Mouse (Mus musculus): ENCODE results near the gene Insig2. TPM values are rescaled to one million over a fixed set of nuclear protein-coding genes. Genes with fewer than 3 reads are reported as not detected.

Insig2 gene
- total and polyA plus RNA-seq, 3 experiments = 16.1 to 16.9 TPM; not detected in 1

DNA sequence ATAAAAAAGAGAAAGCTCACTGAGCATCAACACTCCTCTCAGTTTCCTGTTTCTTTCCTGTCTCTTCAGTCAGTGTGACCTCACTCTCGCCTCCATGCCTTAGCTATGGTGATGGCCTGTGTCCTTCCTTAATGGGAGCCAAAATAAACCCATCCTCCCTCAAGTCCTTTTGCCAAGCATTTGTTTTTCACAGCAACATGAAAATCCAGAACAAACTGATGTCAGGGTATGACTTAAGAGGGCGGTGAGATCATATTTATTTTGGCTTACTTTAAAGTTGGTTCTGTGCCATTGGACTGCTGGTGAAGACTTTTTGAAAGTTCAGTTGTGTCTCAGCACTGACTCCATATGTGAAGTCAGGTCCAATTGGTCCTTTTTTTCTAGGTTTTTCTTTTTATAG is 3.0 kb downstream of the Insig2 start:
- DNase-seq (ENCODE audit: low read depth, low spot score) = no peak
- Histone ChIP-seq H3K9ac (ENCODE audit: control insufficient read depth, low read depth, low read length, poor library complexity, severe bottlenecking) (no peak overlapping the region), H3K79me2 (ENCODE audit: control insufficient read depth, insufficient read depth, low read length, poor library complexity) (peaks cover 15% of the 10 kb centered on the region), H3K36me3 (ENCODE audit: control insufficient read depth in 1 of 2, insufficient read depth in 2 of 2, low read length in 2 of 2) (peaks cover 0 to 8% of the 10 kb centered on the region in 2 experiments; a peak in 2 of 4 replicates), H3K9me3 (replicated peaks; ENCODE audit: insufficient read depth, low read length) (no peaks in the 10 kb centered on the region), H3K27ac (ENCODE audit: control insufficient read depth, low read depth, low read length) (no peak overlapping the region), H3K4me3 (ENCODE audit: control insufficient read depth in 1 of 2, insufficient read depth in 1 of 2, low read depth in 2 of 2, low read length in 2 of 2) (no peak overlapping the region; a peak in 1 of 4 replicates), H3K27me3 (ENCODE audit: control insufficient read depth in 1 of 2, insufficient read depth in 2 of 2, low read length in 2 of 2) (no peaks in the 10 kb centered on the region), H3K4me1 (ENCODE audit: control insufficient read depth in 1 of 2, insufficient read depth in 2 of 2, low read length in 2 of 2) (peaks cover 0 to 6% of the 10 kb centered on the region in 2 experiments)
- TF ChIP-seq MEF2A (IDR thresholded peaks at IDR 0.05; ENCODE audit: extremely low read depth, insufficient replicate concordance, low read depth, low read length, poor library complexity, severe bottlenecking) (no peak), KAT2A (conservative IDR thresholded peaks at IDR 0.05; ENCODE audit: low read depth, low read length) (no peak), EP300 (IDR thresholded peaks at IDR 0.05; ENCODE audit: low read depth in 1 of 2, low read length in 2 of 2) (no peak), BHLHE40 (IDR thresholded peaks at IDR 0.05; ENCODE audit: borderline replicate concordance, low read depth, low read length) (no peak), USF2 (IDR thresholded peaks at IDR 0.05; ENCODE audit: borderline replicate concordance in 1 of 2, insufficient read depth in 1 of 2, low read depth in 1 of 2, low read length in 2 of 2) (no peak), GATA1 (IDR thresholded peaks at IDR 0.05; ENCODE audit: low read depth, low read length) (no peak), MYC (IDR thresholded peaks at IDR 0.05; ENCODE audit: low read depth, low read length) (no peak), MXI1 (IDR thresholded peaks at IDR 0.05; ENCODE audit: low read depth, low read length) (no peak), NELFE (IDR thresholded peaks at IDR 0.05; ENCODE audit: low read depth, low read length) (no peak), TCF12 (IDR thresholded peaks at IDR 0.05; ENCODE audit: low read depth, low read length) (no peak), JUND (IDR thresholded peaks at IDR 0.05; ENCODE audit: low read depth, low read length) (no peak), ZKSCAN1 (IDR thresholded peaks at IDR 0.05; ENCODE audit: low read depth, low read length) (no peak), SIN3A (IDR thresholded peaks at IDR 0.05; ENCODE audit: low read length) (no peak), ZMIZ1 (IDR thresholded peaks at IDR 0.05; ENCODE audit: low read depth, low read length) (no peak), USF1 (IDR thresholded peaks at IDR 0.05; ENCODE audit: low read depth, low read length) (no peak), POLR2A (IDR thresholded peaks at IDR 0.05; ENCODE audit: control insufficient read depth in 1 of 2, insufficient read depth in 1 of 2, low read depth in 1 of 2, low read length in 2 of 2, poor library complexity in 1 of 2) (no peak), CHD1 (IDR thresholded peaks at IDR 0.05; ENCODE audit: low read depth, low read length) (no peak), GABPA (IDR thresholded peaks at IDR 0.05; ENCODE audit: low read depth, low read length) (no peak)

DNA sequence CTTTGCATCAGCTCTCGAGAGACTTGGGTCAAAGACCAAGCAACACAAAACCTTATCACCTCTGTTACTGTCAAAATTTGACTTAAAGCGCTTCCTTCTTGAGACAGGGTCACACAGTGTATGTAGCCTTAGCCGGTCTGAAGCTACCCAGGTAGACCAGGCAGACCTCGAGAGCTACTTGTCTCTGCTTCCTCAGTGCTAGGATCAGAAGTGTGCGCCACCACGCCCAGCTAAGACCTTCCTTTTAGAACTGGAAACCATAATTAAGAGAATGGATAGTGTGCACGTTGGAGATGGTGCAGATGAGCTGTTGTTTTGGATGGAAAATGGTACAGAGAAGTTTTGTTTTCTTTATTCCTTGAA is 4.2 kb downstream of the Insig2 start:
- Histone ChIP-seq H3K4me3 (ENCODE audit: control insufficient read depth in 1 of 2, insufficient read depth in 1 of 2, low read depth in 2 of 2, low read length in 2 of 2) (peak overlapping the region; percentile 72 to 85), H3K9me3 (replicated peaks; ENCODE audit: insufficient read depth, low read length) (no peaks in the 10 kb centered on the region), H3K79me2 (ENCODE audit: control insufficient read depth, insufficient read depth, low read length, poor library complexity) (peaks cover 16% of the 10 kb centered on the region), H3K36me3 (ENCODE audit: control insufficient read depth in 1 of 2, insufficient read depth in 2 of 2, low read length in 2 of 2) (peaks cover 0 to 8% of the 10 kb centered on the region in 2 experiments; a peak in 2 of 4 replicates), H3K4me1 (ENCODE audit: control insufficient read depth in 1 of 2, insufficient read depth in 2 of 2, low read length in 2 of 2) (peaks cover 0 to 6% of the 10 kb centered on the region in 2 experiments), H3K27ac (ENCODE audit: control insufficient read depth, low read depth, low read length) (peak overlapping the region; percentile 88), H3K9ac (ENCODE audit: control insufficient read depth, low read depth, low read length, poor library complexity, severe bottlenecking) (peak overlapping the region; percentile 66), H3K27me3 (ENCODE audit: control insufficient read depth in 1 of 2, insufficient read depth in 2 of 2, low read length in 2 of 2) (no peaks in the 10 kb centered on the region)
- no peak for DNase-seq (ENCODE audit: low read depth, low spot score)
- TF ChIP-seq HCFC1 (IDR thresholded peaks at IDR 0.05; ENCODE audit: low read depth, low read length) (no peak), SIN3A (IDR thresholded peaks at IDR 0.05; ENCODE audit: low read length) (0 out of 2 replicates have a peak, but pooled peaks have one; percentile 51), MXI1 (IDR thresholded peaks at IDR 0.05; ENCODE audit: low read depth, low read length) (peak; percentile 53; the same call in 1 of the 2 replicates), POLR2A (IDR thresholded peaks at IDR 0.05; ENCODE audit: control insufficient read depth in 1 of 2, insufficient read depth in 1 of 2, low read depth in 1 of 2, low read length in 2 of 2, poor library complexity in 1 of 2) (peak in 1 of 2 experiments; percentile 8; a peak in 1 of 4 replicates), TBP (IDR thresholded peaks at IDR 0.05; ENCODE audit: low read depth, low read length) (0 out of 2 replicates have a peak, but pooled peaks have one; percentile 19)

Data from MEL (cell line).